In genomic region chr9:71974541-71974959, GRCm38 (mm10) we compare ENCODE assay signal across 9 mouse cellular contexts.
A peak's percentile ranks its signal among the peaks of the same experiment; 100 is the strongest.
DNase-seq lines count a peak whose midpoint lies in the region; ATAC-seq and TF ChIP-seq lines count a peak whose summit lies in the region.
"Had no signal": no experiment of that assay in that cellular context is flagged by ENCODE, and none has a peak within 500 bp of the region (broad histone marks: within the 10 kb centered on the region; RNA-seq: fewer than 3 reads in every experiment).

No protein-coding gene starts in this region.

- no peaks in the 10 kb centered on the region for H3K27me3 ChIP-seq in neural tube, embryonic 12.5 days (replicated peaks)
- H3K27me3 ChIP-seq: stomach, embryonic 15.5 days had no signal

- no peak overlapping the region for H3K4me3 ChIP-seq in layer of hippocampus, adult 2 months
- no peak overlapping the region for H3K4me3 ChIP-seq in neural tube, embryonic 12.5 days
- H3K4me3 ChIP-seq: stomach, embryonic 15.5 days had no signal

- no peak for DNase-seq in layer of hippocampus, adult 2 months (ENCODE audit: low spot score in 2 of 2)
- no peak for DNase-seq in layer of hippocampus, postnatal 10 days (ENCODE audit: low spot score in 2 of 2)
- peak; percentile 29 to 43 for DNase-seq in cerebellum, postnatal 10 days
- DNase-seq in gonadal fat pad, adult 2 months (ENCODE audit: low read depth) = peak; percentile 33
- no peak for DNase-seq in ovary, postnatal 14 days (ENCODE audit: low spot score)
- no peak for DNase-seq in frontal cortex, postnatal 10 days (ENCODE audit: low spot score in 2 of 2)
- DNase-seq in frontal cortex, postnatal 36 days (ENCODE audit: low spot score in 2 of 2) = no peak

- H3K27ac ChIP-seq in layer of hippocampus, adult 2 months = peak overlapping the region; percentile 55
- 0 out of 2 replicates have a peak overlapping the region, but pooled peaks have one; percentile 32 for H3K27ac ChIP-seq in neural tube, embryonic 12.5 days
- H3K27ac ChIP-seq: stomach, embryonic 15.5 days had no signal

- no peaks in the 10 kb centered on the region for H3K36me3 ChIP-seq in neural tube, embryonic 12.5 days
- H3K36me3 ChIP-seq: stomach, embryonic 15.5 days had no signal

- peaks cover 31% of the 10 kb centered on the region for H3K4me1 ChIP-seq in neural tube, embryonic 12.5 days

- ATAC-seq in neural tube, embryonic 12.5 days (ENCODE audit: low FRiP score, low read depth) = peak; percentile 57

- peak overlapping the region; percentile 5; the same call in 1 of the 2 replicates for H3K4me2 ChIP-seq in neural tube, embryonic 12.5 days (replicated peaks)
- H3K4me2 ChIP-seq: stomach, embryonic 15.5 days had no signal

- H3K9me3 ChIP-seq in neural tube, embryonic 12.5 days = no peaks in the 10 kb centered on the region
- H3K9me3 ChIP-seq: stomach, embryonic 15.5 days had no signal

- 0% methylated on average over 2 of the region's 2 CpGs for WGBS in neural tube, embryonic 12.5 days

- TF ChIP-seq CTCF in layer of hippocampus, adult 2 months (conservative IDR thresholded peaks at IDR 0.05) = no peak

- no peak overlapping the region for H3K9ac ChIP-seq in neural tube, embryonic 12.5 days
- H3K9ac ChIP-seq: stomach, embryonic 15.5 days had no signal

Comparison
In these comparisons a context has a peak if more than half of its experiments do, and no peak if none do; other contexts are left out.
1. DNase-seq: peak in cerebellum, postnatal 10 days (2 of 2) and gonadal fat pad, adult 2 months (single experiment); none in layer of hippocampus, adult 2 months (0 of 2), layer of hippocampus, postnatal 10 days (0 of 2), ovary, postnatal 14 days (single experiment), frontal cortex, postnatal 10 days (0 of 2) and frontal cortex, postnatal 36 days (0 of 2).